Mouse (Mus musculus): Measurements from ENCODE around the gene Fam131a. TPM values are rescaled to one million over a fixed set of nuclear protein-coding genes. Genes with fewer than 3 reads are reported as not detected.

The Fam131a gene
- polyA plus RNA-seq, 1 experiment from 2014 or later = 37.3 TPM

- no peak overlapping the region for H3K4me2 ChIP-seq (replicated peaks)
- peaks cover 29% of the 10 kb centered on the region for H3K27me3 ChIP-seq
- no peak overlapping the region for H3K9ac ChIP-seq (replicated peaks)
- H3K27ac ChIP-seq = no peak overlapping the region
- no peak overlapping the region for H3K4me3 ChIP-seq (replicated peaks)
- H3K9me3 ChIP-seq = no peaks in the 10 kb centered on the region
- 85% methylated on average over 5 of the region's 5 CpGs for WGBS
- peaks cover 22% of the 10 kb centered on the region for H3K4me1 ChIP-seq (replicated peaks)
- no peak for ATAC-seq
- H3K36me3 ChIP-seq = peaks cover 8% of the 10 kb centered on the region; the same call in 1 of the 2 replicates
Measured at GRCm38 (mm10) chr16:20735651-20736050, 42.6 kb downstream of the Fam131a start.

DNA sequence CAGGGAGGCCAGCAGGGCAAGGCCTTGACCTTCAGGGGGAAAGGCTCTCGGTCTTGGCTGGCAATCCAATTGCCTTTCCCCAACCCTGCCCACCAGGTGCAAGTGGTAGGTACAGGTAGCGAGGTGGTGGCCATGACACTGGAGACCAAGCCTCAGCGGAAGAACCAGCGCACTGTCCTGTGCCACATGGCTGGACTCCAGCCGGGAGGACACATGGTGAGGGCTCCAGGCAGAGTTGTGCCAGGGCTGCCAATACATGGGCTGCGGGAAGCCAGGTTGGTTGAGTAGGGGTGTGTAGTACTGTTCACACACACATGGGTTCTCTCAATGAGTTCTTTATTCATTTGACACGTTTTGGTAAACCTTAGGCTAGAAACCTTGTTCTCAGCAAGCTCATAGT lies 43.1 kb downstream of the Fam131a start:
- Histone ChIP-seq H3K27ac (no peak overlapping the region), H3K9ac (replicated peaks) (no peak overlapping the region)

GRCm38 (mm10) chr16:20736823-20737222 lies 43.8 kb downstream of the Fam131a start:
- H3K27me3 ChIP-seq = peaks cover 29% of the 10 kb centered on the region
- H3K36me3 ChIP-seq = peaks cover 15% of the 10 kb centered on the region; the same call in 1 of the 2 replicates
- no peaks in the 10 kb centered on the region for H3K9me3 ChIP-seq
- no peak overlapping the region for H3K4me3 ChIP-seq (replicated peaks)
- no peak overlapping the region for H3K27ac ChIP-seq
- ATAC-seq = no peak
- peaks cover 20% of the 10 kb centered on the region for H3K4me1 ChIP-seq (replicated peaks)
- no peak overlapping the region for H3K4me2 ChIP-seq (replicated peaks)
- H3K9ac ChIP-seq (replicated peaks) = no peak overlapping the region
- 93% methylated on average over 5 of the region's 5 CpGs for WGBS

More for the DNA sequence above, 43.1 kb downstream of the Fam131a start:
- Histone ChIP-seq H3K36me3 (peaks cover 8% of the 10 kb centered on the region; the same call in 1 of the 2 replicates), H3K27me3 (peaks cover 29% of the 10 kb centered on the region), H3K4me2 (replicated peaks) (no peak overlapping the region), H3K4me3 (replicated peaks) (no peak overlapping the region), H3K9me3 (no peaks in the 10 kb centered on the region), H3K4me1 (replicated peaks) (peaks cover 22% of the 10 kb centered on the region)
- WGBS = 88% methylated on average over 7 of the region's 7 CpGs
- ATAC-seq = no peak

GRCm38 (mm10) chr16:20739845-20740244 lies 46.8 kb downstream of the Fam131a start:
- peaks cover 21% of the 10 kb centered on the region; the same call in 1 of the 2 replicates for H3K36me3 ChIP-seq
- H3K4me2 ChIP-seq (replicated peaks) = no peak overlapping the region
- H3K9ac ChIP-seq (replicated peaks) = no peak overlapping the region
- H3K4me3 ChIP-seq (replicated peaks) = no peak overlapping the region
- peaks cover 14% of the 10 kb centered on the region for H3K27me3 ChIP-seq
- no peaks in the 10 kb centered on the region for H3K4me1 ChIP-seq (replicated peaks)
- H3K9me3 ChIP-seq = no peaks in the 10 kb centered on the region
- H3K27ac ChIP-seq = no peak overlapping the region
- WGBS = 89% methylated on average over 9 of the region's 9 CpGs
- ATAC-seq = no peak

GRCm38 (mm10) chr16:20746641-20747040 lies 53.6 kb downstream of the Fam131a start:
- H3K36me3 ChIP-seq = peaks cover 8% of the 10 kb centered on the region; the same call in 1 of the 2 replicates
- H3K27me3 ChIP-seq = no peaks in the 10 kb centered on the region
- H3K4me3 ChIP-seq (replicated peaks) = no peak overlapping the region
- H3K4me1 ChIP-seq (replicated peaks) = no peaks in the 10 kb centered on the region
- ATAC-seq = no peak
- no peak overlapping the region for H3K27ac ChIP-seq
- H3K9me3 ChIP-seq = no peaks in the 10 kb centered on the region
- WGBS = 79% methylated on average over 6 of the region's 6 CpGs
- H3K4me2 ChIP-seq (replicated peaks) = no peak overlapping the region
- no peak overlapping the region for H3K9ac ChIP-seq (replicated peaks)

DNA sequence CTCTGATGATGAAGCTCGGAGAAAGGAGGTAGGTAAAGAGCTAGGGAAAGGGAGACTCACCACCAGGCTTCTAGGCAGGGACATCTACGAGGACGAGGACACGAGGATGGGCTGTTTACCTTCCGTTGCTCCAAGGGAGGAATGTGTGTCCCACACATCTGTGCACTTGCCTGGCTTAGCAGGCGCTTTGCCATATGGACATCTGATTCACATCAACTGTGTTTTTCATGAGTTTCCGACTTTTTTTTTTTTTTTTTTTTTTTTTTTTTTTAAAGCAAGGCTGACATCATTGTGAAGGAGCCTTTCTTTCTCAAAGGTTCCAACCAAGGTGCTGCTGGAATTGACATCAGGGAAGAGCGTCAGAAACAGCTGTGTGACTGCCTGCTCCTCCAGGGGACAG lies 57.5 kb downstream of the Fam131a start:
- Histone ChIP-seq H3K27me3 (no peaks in the 10 kb centered on the region), H3K4me1 (replicated peaks) (no peaks in the 10 kb centered on the region), H3K4me3 (replicated peaks) (no peak overlapping the region), H3K9ac (replicated peaks) (no peak overlapping the region), H3K36me3 (no peaks in the 10 kb centered on the region), H3K4me2 (replicated peaks) (no peak overlapping the region), H3K27ac (no peak overlapping the region), H3K9me3 (no peaks in the 10 kb centered on the region)
- 65% methylated on average over 8 of the region's 8 CpGs for WGBS
- ATAC-seq = no peak

Other genes with a start within 250 kb of the Fam131a start
- gene Eif2b5, start 194.4 kb upstream of the Fam131a start, polyA plus RNA-seq (2015; fragmentation: Nextera tagmentation; extraction: Ambion mirVana) = 105 and 111 TPM in 2 replicates
- gene Dvl3, start 176.3 kb upstream of the Fam131a start, polyA plus RNA-seq (2015; fragmentation: Nextera tagmentation; extraction: Ambion mirVana) = 44.0 and 49.1 TPM in 2 replicates
- gene Ap2m1, start 157.8 kb upstream of the Fam131a start, polyA plus RNA-seq (2015; fragmentation: Nextera tagmentation; extraction: Ambion mirVana) = 1,112 and 1,165 TPM in 2 replicates
- gene Abcf3, start 144.7 kb upstream of the Fam131a start, polyA plus RNA-seq (2015; fragmentation: Nextera tagmentation; extraction: Ambion mirVana) = 77.6 and 79.4 TPM in 2 replicates
- 9.9 and 11.9 TPM in 2 replicates for gene Vwa5b2, start 103.8 kb upstream of the Fam131a start, polyA plus RNA-seq (2015; fragmentation: Nextera tagmentation; extraction: Ambion mirVana)
- 14.9 and 15.1 TPM in 2 replicates for gene Eef1akmt4, start 81.6 kb upstream of the Fam131a start, polyA plus RNA-seq (2015; fragmentation: Nextera tagmentation; extraction: Ambion mirVana)
- gene Gm49333, start 81.6 kb upstream of the Fam131a start, polyA plus RNA-seq (2015; fragmentation: Nextera tagmentation; extraction: Ambion mirVana) = not detected in 2 replicates
- 40.6 and 43.5 TPM in 2 replicates for gene Alg3, start 81.5 kb upstream of the Fam131a start, polyA plus RNA-seq (2015; fragmentation: Nextera tagmentation; extraction: Ambion mirVana)
- 15.1 and 17.6 TPM in 2 replicates for gene Camk2n2, start 72.0 kb upstream of the Fam131a start, polyA plus RNA-seq (2015; fragmentation: Nextera tagmentation; extraction: Ambion mirVana)
- 12.1 TPM in 2 replicates for gene Ece2, start 63.4 kb upstream of the Fam131a start, polyA plus RNA-seq (2015; fragmentation: Nextera tagmentation; extraction: Ambion mirVana)
- 380 and 394 TPM in 2 replicates for gene Psmd2, start 41.6 kb upstream of the Fam131a start, polyA plus RNA-seq (2015; fragmentation: Nextera tagmentation; extraction: Ambion mirVana)
- 148 and 162 TPM in 2 replicates for gene Eif4g1, start 24.9 kb upstream of the Fam131a start, polyA plus RNA-seq (2015; fragmentation: Nextera tagmentation; extraction: Ambion mirVana)
- gene Polr2h, start 24.4 kb downstream of the Fam131a start, polyA plus RNA-seq (2015; fragmentation: Nextera tagmentation; extraction: Ambion mirVana) = 86.3 and 87.9 TPM in 2 replicates
- 20.6 and 32.0 TPM in 2 replicates for gene Clcn2, start 24.5 kb downstream of the Fam131a start, polyA plus RNA-seq (2015; fragmentation: Nextera tagmentation; extraction: Ambion mirVana)
- gene Chrd, start 39.9 kb downstream of the Fam131a start, polyA plus RNA-seq (2015; fragmentation: Nextera tagmentation; extraction: Ambion mirVana) = 3.8 and 4.3 TPM in 2 replicates
- 0.71 and 1.4 TPM in 2 replicates for gene Thpo, start 41.3 kb downstream of the Fam131a start, polyA plus RNA-seq (2015; fragmentation: Nextera tagmentation; extraction: Ambion mirVana)

Measured in midbrain, embryonic 13.5 days (tissue).